Mouse (Mus musculus) midbrain, embryonic 11.5 days (tissue): ENCODE data around the gene Gm20509. TPM values are rescaled to one million over a fixed set of nuclear protein-coding genes. Genes with fewer than 3 reads are reported as not detected.

Source experiments
- ATAC-seq: fragments of 200-750 bp; cut with Nextera tagmentation; 2 replicates; pipeline ENCODE4 v1.8.0; 2017; ENCODE audit warnings: moderate TSS enrichment, moderate library complexity; ENCODE audit not compliant: low FRiP score
- DNase-seq: peaks from one replicate; pipeline ENCODE4 v3.0.0; 2015; ENCODE audit warnings: low spot score; ENCODE audit errors: missing footprints
- H3K27ac ChIP-seq: fragments of 300-500 bp; sonication (generic); 2 replicates; pipeline ENCODE4 v1.5.1; 2014; ENCODE audit warnings: low read depth, low read length
- H3K27me3 ChIP-seq: fragments of 300-500 bp; sonication (generic); 2 replicates; pipeline ENCODE4 v1.6.1; 2014; ENCODE audit warnings: mild to moderate bottlenecking, low read length, moderate library complexity, mixed read lengths; ENCODE audit not compliant: control insufficient read depth, insufficient read depth
- H3K36me3 ChIP-seq: fragments of 300-500 bp; sonication (generic); 2 replicates; pipeline ENCODE4 v1.6.1; 2014; ENCODE audit warnings: mild to moderate bottlenecking, low read length, moderate library complexity, mixed read lengths; ENCODE audit not compliant: control insufficient read depth, insufficient read depth
- H3K4me1 ChIP-seq: fragments of 300-500 bp; sonication (generic); 2 replicates; pipeline ENCODE4 v1.6.1; 2014; ENCODE audit warnings: low read length; ENCODE audit not compliant: control insufficient read depth, insufficient read depth
- H3K4me2 ChIP-seq: fragments of 300-500 bp; sonication (generic); 2 replicates; pipeline ENCODE4 v1.6.1; 2014; ENCODE audit warnings: mild to moderate bottlenecking, moderate library complexity
- H3K4me3 ChIP-seq: fragments of 300-500 bp; sonication (generic); 2 replicates; pipeline ENCODE4 v1.5.1; 2014; ENCODE audit warnings: low read depth, low read length
- H3K9ac ChIP-seq: fragments of 300-500 bp; sonication (generic); 2 replicates; pipeline ENCODE4 v1.6.1; 2014; ENCODE audit warnings: low read length
- H3K9me3 ChIP-seq: fragments of 300-500 bp; sonication (generic); 2 replicates; pipeline ENCODE4 v1.6.1; 2016; ENCODE audit warnings: low read length; ENCODE audit not compliant: control insufficient read depth
- WGBS: fragments of 180-500 bp; shearing (Covaris S2); extraction: QIAGEN DNeasy Blood & Tissue Kit; methylation state at CpG from one replicate; pipeline ENCODE4 v1.1.7; 2014; 5-methylcytosine and 5-hydroxymethylcytosine counted together
- polyA plus RNA-seq: library from polyadenylated mRNA; unstranded; fragments of >200 nt; fragmentation: Nextera tagmentation; extraction: Ambion mirVana; gene quantifications from 2 replicates; pipeline ENCODE4 v1.2.1, GENCODE M21; 2014

Gm20509 gene
- polyA plus RNA-seq, 1 experiment from 2014 or later, result not detected

- Histone ChIP-seq H3K4me1 (no peaks in the 10 kb centered on the region), H3K4me2 (no peak overlapping the region), H3K9ac (no peak overlapping the region), H3K4me3 (no peak overlapping the region), H3K36me3 (no peaks in the 10 kb centered on the region), H3K27me3 (no peaks in the 10 kb centered on the region), H3K9me3 (no peaks in the 10 kb centered on the region), H3K27ac (no peak overlapping the region)
- DNase-seq (no peak), ATAC-seq (no peak)
- WGBS, result 83% methylated on average over 10 of the region's 10 CpGs
Measured at GRCm38 (mm10) chr9:73090121-73090520, 12.1 kb upstream of the Gm20509 start.

GRCm38 (mm10) chr9:73091747-73092146 is 10.5 kb upstream of the Gm20509 start:
- DNase-seq, result peak; percentile 91
- H3K27me3 ChIP-seq, result no peaks in the 10 kb centered on the region
- no peaks in the 10 kb centered on the region for H3K4me1 ChIP-seq
- no peak overlapping the region for H3K27ac ChIP-seq
- ATAC-seq, result no peak
- no peak overlapping the region for H3K4me2 ChIP-seq
- no peaks in the 10 kb centered on the region for H3K36me3 ChIP-seq
- H3K9ac ChIP-seq, result no peak overlapping the region
- WGBS, result 0% methylated on average over 1 of the region's 1 CpGs
- H3K4me3 ChIP-seq, result no peak overlapping the region
- H3K9me3 ChIP-seq, result no peaks in the 10 kb centered on the region

GRCm38 (mm10) chr9:73094580-73094979 is 7.7 kb upstream of the Gm20509 start:
- WGBS, result 56% methylated on average over 17 of the region's 17 CpGs
- no peaks in the 10 kb centered on the region for H3K9me3 ChIP-seq
- H3K4me2 ChIP-seq, result no peak overlapping the region
- no peak overlapping the region for H3K27ac ChIP-seq
- H3K4me3 ChIP-seq, result no peak overlapping the region
- H3K9ac ChIP-seq, result no peak overlapping the region
- no peaks in the 10 kb centered on the region for H3K27me3 ChIP-seq
- ATAC-seq (0 out of 2 replicates have a peak, but pooled peaks have one; percentile 64), DNase-seq (no peak)
- H3K4me1 ChIP-seq, result no peaks in the 10 kb centered on the region
- no peaks in the 10 kb centered on the region for H3K36me3 ChIP-seq

- DNase-seq (no peak), ATAC-seq (no peak)
- H3K27me3 ChIP-seq, result peaks cover 8% of the 10 kb centered on the region
- 89% methylated on average over 2 of the region's 2 CpGs for WGBS
- no peak overlapping the region for H3K9ac ChIP-seq
- no peak overlapping the region for H3K4me2 ChIP-seq
- H3K9me3 ChIP-seq, result no peaks in the 10 kb centered on the region
- H3K4me1 ChIP-seq, result no peaks in the 10 kb centered on the region
- no peaks in the 10 kb centered on the region for H3K36me3 ChIP-seq
- H3K27ac ChIP-seq, result no peak overlapping the region
- no peak overlapping the region for H3K4me3 ChIP-seq
Measured at GRCm38 (mm10) chr9:73097898-73098297, 4.4 kb upstream of the Gm20509 start.

- Histone ChIP-seq H3K9me3 (no peaks in the 10 kb centered on the region), H3K4me1 (no peaks in the 10 kb centered on the region; the same call in 1 of the 2 replicates), H3K27me3 (peaks cover 21% of the 10 kb centered on the region), H3K36me3 (no peaks in the 10 kb centered on the region), H3K9ac (no peak within 1 kb of the TSS), H3K4me2 (no peak within 1 kb of the TSS), H3K4me3 (no peak within 1 kb of the TSS), H3K27ac (no peak within 1 kb of the TSS)
- no peak for DNase-seq
- ATAC-seq, result no peak
- WGBS, result 90% methylated on average over 5 of the region's 5 CpGs
Measured at GRCm38 (mm10) chr9:73101536-73101935, 734 bp upstream of the Gm20509 start, which contains the start of gene Khdc3. TSS of gene Khdc3 (plus strand) at chr9:73101836.

GRCm38 (mm10) chr9:73103159-73103879 is 1.0 kb downstream of the Gm20509 start:
- Histone ChIP-seq H3K9ac (peak overlapping the region; percentile 68), H3K4me1 (no peaks in the 10 kb centered on the region; the same call in 1 of the 2 replicates), H3K9me3 (no peaks in the 10 kb centered on the region), H3K27me3 (peaks cover 21% of the 10 kb centered on the region), H3K4me3 (peak overlapping the region; percentile 46), H3K27ac (no peak overlapping the region), H3K4me2 (peak overlapping the region; percentile 72), H3K36me3 (no peaks in the 10 kb centered on the region)
- peak; percentile 64 for ATAC-seq
- 7% methylated on average over 60 of the region's 60 CpGs for WGBS
- peak; percentile 91 for DNase-seq

GRCm38 (mm10) chr9:73103880-73104198 is 1.6 kb downstream of the Gm20509 start:
- Histone ChIP-seq H3K36me3 (no peaks in the 10 kb centered on the region), H3K4me3 (peak overlapping the region; percentile 46), H3K4me1 (no peaks in the 10 kb centered on the region; the same call in 1 of the 2 replicates), H3K4me2 (peak overlapping the region; percentile 72), H3K9me3 (no peaks in the 10 kb centered on the region), H3K27ac (no peak overlapping the region), H3K27me3 (peaks cover 21% of the 10 kb centered on the region), H3K9ac (peak overlapping the region; percentile 68; the same call in 1 of the 2 replicates)
- DNase-seq (no peak), ATAC-seq (no peak)
- WGBS, result 44% methylated on average over 5 of the region's 5 CpGs

- no peaks in the 10 kb centered on the region for H3K9me3 ChIP-seq
- no peak for ATAC-seq
- DNase-seq, result no peak
- H3K4me3 ChIP-seq, result no peak overlapping the region
- H3K4me1 ChIP-seq, result no peaks in the 10 kb centered on the region; the same call in 1 of the 2 replicates
- no peak overlapping the region for H3K4me2 ChIP-seq
- H3K27ac ChIP-seq, result no peak overlapping the region
- H3K27me3 ChIP-seq, result peaks cover 21% of the 10 kb centered on the region
- H3K9ac ChIP-seq, result no peak overlapping the region
- no peaks in the 10 kb centered on the region for H3K36me3 ChIP-seq
- 72% methylated on average over 1 of the region's 1 CpGs for WGBS
Measured at GRCm38 (mm10) chr9:73105141-73105540, 2.9 kb downstream of the Gm20509 start.

GRCm38 (mm10) chr9:73105771-73106170 is 3.5 kb downstream of the Gm20509 start:
- no peak overlapping the region for H3K9ac ChIP-seq
- no peak overlapping the region for H3K4me2 ChIP-seq
- ATAC-seq, result no peak
- H3K27me3 ChIP-seq, result peaks cover 21% of the 10 kb centered on the region
- no peak overlapping the region for H3K27ac ChIP-seq
- H3K9me3 ChIP-seq, result no peaks in the 10 kb centered on the region
- H3K36me3 ChIP-seq, result no peaks in the 10 kb centered on the region
- H3K4me1 ChIP-seq, result no peaks in the 10 kb centered on the region; the same call in 1 of the 2 replicates
- no peak overlapping the region for H3K4me3 ChIP-seq
- DNase-seq, result peak; percentile 49
